Mouse (Mus musculus): ENCODE data around the gene Dnm3.

Gene Dnm3

GRCm38 (mm10) chr1:162209010-162209409, 268.8 kb downstream of the Dnm3 start:
- DNase-seq (ENCODE audit: low spot score), result no peak

GRCm38 (mm10) chr1:162207708-162208043, 270.2 kb downstream of the Dnm3 start:
- DNase-seq (ENCODE audit: low spot score), result no peak

GRCm38 (mm10) chr1:162206998-162207707, 270.7 kb downstream of the Dnm3 start:
- DNase-seq (ENCODE audit: low spot score), result no peak

GRCm38 (mm10) chr1:162202465-162203348, 275.1 kb downstream of the Dnm3 start:
- no peak for DNase-seq (ENCODE audit: low spot score)

GRCm38 (mm10) chr1:162200446-162200845, 277.4 kb downstream of the Dnm3 start:
- DNase-seq (ENCODE audit: low spot score), result no peak

- DNase-seq (ENCODE audit: low spot score), result peak; percentile 58
Observed at GRCm38 (mm10) chr1:162196812-162197680, 280.8 kb downstream of the Dnm3 start.

- DNase-seq (ENCODE audit: low spot score), result no peak
Observed at GRCm38 (mm10) chr1:162188744-162189143, 289.1 kb downstream of the Dnm3 start.

GRCm38 (mm10) chr1:162187352-162188120, 290.3 kb downstream of the Dnm3 start:
- no peak for DNase-seq (ENCODE audit: low spot score)

- no peak for DNase-seq (ENCODE audit: low spot score)
Observed at GRCm38 (mm10) chr1:162186470-162187351, 291.1 kb downstream of the Dnm3 start.

GRCm38 (mm10) chr1:162184003-162184748, 293.7 kb downstream of the Dnm3 start:
- no peak for DNase-seq (ENCODE audit: low spot score)

GRCm38 (mm10) chr1:162183438-162183837, 294.4 kb downstream of the Dnm3 start:
- DNase-seq (ENCODE audit: low spot score), result no peak

- no peak for DNase-seq (ENCODE audit: low spot score)
Observed at GRCm38 (mm10) chr1:162181187-162181975, 296.5 kb downstream of the Dnm3 start.

GRCm38 (mm10) chr1:162180451-162180850, 297.4 kb downstream of the Dnm3 start:
- DNase-seq (ENCODE audit: low spot score), result no peak

GRCm38 (mm10) chr1:162179401-162179800, 298.4 kb downstream of the Dnm3 start:
- no peak for DNase-seq (ENCODE audit: low spot score)

- DNase-seq (ENCODE audit: low spot score), result no peak
Observed at GRCm38 (mm10) chr1:162172806-162173205, 305.0 kb downstream of the Dnm3 start.

- DNase-seq (ENCODE audit: low spot score), result no peak
Observed at GRCm38 (mm10) chr1:162163687-162164484, 313.9 kb downstream of the Dnm3 start.

GRCm38 (mm10) chr1:162162677-162163076, 315.2 kb downstream of the Dnm3 start:
- no peak for DNase-seq (ENCODE audit: low spot score)

- no peak for DNase-seq (ENCODE audit: low spot score)
Observed at GRCm38 (mm10) chr1:162162249-162162648, 315.6 kb downstream of the Dnm3 start.

Data from left cerebral cortex, adult 11 months (tissue).